Mouse (Mus musculus) lung, postnatal 36 days (tissue): ENCODE data around the gene Emc3.
A peak's percentile ranks its signal among the peaks of the same experiment; 100 is the strongest.

Source experiments
- DNase-seq: peaks from one replicate; pipeline ENCODE4 v3.0.0; 2022; ENCODE audit warnings: mixed read lengths

Emc3 gene

GRCm38 (mm10) chr6:113494258-113494788, 37.1 kb downstream of the Emc3 start:
- peak; percentile 84 for DNase-seq

- no peak for DNase-seq
These were observed 39.2 kb downstream of the Emc3 start for GRCm38 (mm10) chr6:113492101-113492864.

GRCm38 (mm10) chr6:113489410-113489809, 42.0 kb downstream of the Emc3 start:
- DNase-seq: no peak

- DNase-seq: peak; percentile 79
These were observed 44.3 kb downstream of the Emc3 start for GRCm38 (mm10) chr6:113487125-113487576.

GRCm38 (mm10) chr6:113483729-113484128, 47.7 kb downstream of the Emc3 start:
- no peak for DNase-seq

GRCm38 (mm10) chr6:113483100-113483615, 48.3 kb downstream of the Emc3 start, which contains the start of gene Creld1:
TSS of gene Creld1 (plus strand) at chr6:113483297.
- peak; percentile 98 for DNase-seq

GRCm38 (mm10) chr6:113482477-113483099, 48.9 kb downstream of the Emc3 start:
- peak; percentile 28 for DNase-seq

GRCm38 (mm10) chr6:113480555-113481373, 50.7 kb downstream of the Emc3 start:
- peak; percentile 67 for DNase-seq

GRCm38 (mm10) chr6:113478906-113479305, 52.5 kb downstream of the Emc3 start:
- no peak for DNase-seq

- no peak for DNase-seq
These were observed 54.1 kb downstream of the Emc3 start for GRCm38 (mm10) chr6:113477353-113477752.

GRCm38 (mm10) chr6:113473715-113474114, 57.7 kb downstream of the Emc3 start:
- no peak for DNase-seq

- DNase-seq: no peak
These were observed 58.2 kb downstream of the Emc3 start for GRCm38 (mm10) chr6:113473246-113473645.

- no peak for DNase-seq
These were observed 59.4 kb downstream of the Emc3 start for GRCm38 (mm10) chr6:113472061-113472460.

- peak; percentile 80 for DNase-seq
These were observed 60.0 kb downstream of the Emc3 start, which contains the start of gene Il17rc for GRCm38 (mm10) chr6:113471297-113471936. TSS of gene Il17rc (plus strand) at chr6:113471427.

GRCm38 (mm10) chr6:113469432-113469831, 62.0 kb downstream of the Emc3 start:
- peak; percentile 87 for DNase-seq

- DNase-seq: peak; percentile 86
These were observed 62.4 kb downstream of the Emc3 start for GRCm38 (mm10) chr6:113469021-113469420.

- DNase-seq: no peak
These were observed 62.9 kb downstream of the Emc3 start for GRCm38 (mm10) chr6:113468512-113468911.

GRCm38 (mm10) chr6:113465602-113466001, 65.8 kb downstream of the Emc3 start:
- no peak for DNase-seq
